Mouse (Mus musculus) cortical plate, adult 2 months (tissue): ENCODE data around the gene Rai14.

ENCODE experiments used
- CTCF ChIP-seq: fragments of 200-500 bp; IDR thresholded peaks from 2 replicates; pipeline ENCODE4 v1.5.1; 2011; ENCODE audit warnings: mild to moderate bottlenecking, control low read depth, low read length; ENCODE audit not compliant: insufficient read depth; ENCODE audit errors: extremely low read depth
- POLR2A ChIP-seq: fragments of 200-500 bp; IDR thresholded peaks from 2 replicates; pipeline ENCODE4 v1.6.1; 2011; ENCODE audit warnings: mild to moderate bottlenecking, low read length, control low read depth; ENCODE audit not compliant: insufficient read depth; ENCODE audit errors: extremely low read depth

DNA sequence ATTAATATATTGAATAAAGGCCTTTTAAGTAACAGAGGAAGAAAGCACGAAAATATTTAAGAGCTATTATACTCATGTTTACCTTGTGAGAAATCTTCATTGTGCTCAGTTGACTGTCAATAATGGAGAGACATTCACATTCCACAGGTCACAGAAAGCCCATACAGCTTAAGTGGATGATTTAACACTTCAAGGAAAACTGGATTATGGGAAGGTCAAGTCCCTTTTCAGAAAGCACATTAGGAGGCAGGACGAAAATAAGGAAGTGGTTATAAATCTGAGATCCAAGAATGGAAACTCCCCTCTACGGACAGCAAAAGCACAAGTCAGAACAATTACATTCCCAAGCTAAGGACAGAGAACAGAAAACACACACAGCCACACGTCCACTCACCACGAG lies 41.5 kb downstream of the Rai14 start:
- TF ChIP-seq CTCF = no peak
- no peak for TF ChIP-seq POLR2A
